Mouse (Mus musculus): ENCODE results near the gene Elf2. TPM values are rescaled to one million over a fixed set of nuclear protein-coding genes. Genes with fewer than 3 reads are reported as not detected.

The Elf2 gene
- polyA plus RNA-seq, 1 experiment from 2014 or later: 21.8 TPM

- Histone ChIP-seq H3K4me2 (peak overlapping the region; percentile 100), H3K4me1 (peaks cover 29% of the 10 kb centered on the region), H3K27me3 (replicated peaks) (no peaks in the 10 kb centered on the region), H3K9ac (peak overlapping the region; percentile 100), H3K36me3 (no peaks in the 10 kb centered on the region), H3K9me3 (replicated peaks) (no peaks in the 10 kb centered on the region), H3K27ac (peak overlapping the region; percentile 100), H3K4me3 (peak overlapping the region; percentile 97)
- ATAC-seq: no peak
- WGBS (ENCODE audit: insufficient replicate concordance): 10% methylated on average over 9 of the region's 9 CpGs
Measured at GRCm38 (mm10) chr3:51342152-51342551, 1.7 kb upstream of the Elf2 start.

DNA sequence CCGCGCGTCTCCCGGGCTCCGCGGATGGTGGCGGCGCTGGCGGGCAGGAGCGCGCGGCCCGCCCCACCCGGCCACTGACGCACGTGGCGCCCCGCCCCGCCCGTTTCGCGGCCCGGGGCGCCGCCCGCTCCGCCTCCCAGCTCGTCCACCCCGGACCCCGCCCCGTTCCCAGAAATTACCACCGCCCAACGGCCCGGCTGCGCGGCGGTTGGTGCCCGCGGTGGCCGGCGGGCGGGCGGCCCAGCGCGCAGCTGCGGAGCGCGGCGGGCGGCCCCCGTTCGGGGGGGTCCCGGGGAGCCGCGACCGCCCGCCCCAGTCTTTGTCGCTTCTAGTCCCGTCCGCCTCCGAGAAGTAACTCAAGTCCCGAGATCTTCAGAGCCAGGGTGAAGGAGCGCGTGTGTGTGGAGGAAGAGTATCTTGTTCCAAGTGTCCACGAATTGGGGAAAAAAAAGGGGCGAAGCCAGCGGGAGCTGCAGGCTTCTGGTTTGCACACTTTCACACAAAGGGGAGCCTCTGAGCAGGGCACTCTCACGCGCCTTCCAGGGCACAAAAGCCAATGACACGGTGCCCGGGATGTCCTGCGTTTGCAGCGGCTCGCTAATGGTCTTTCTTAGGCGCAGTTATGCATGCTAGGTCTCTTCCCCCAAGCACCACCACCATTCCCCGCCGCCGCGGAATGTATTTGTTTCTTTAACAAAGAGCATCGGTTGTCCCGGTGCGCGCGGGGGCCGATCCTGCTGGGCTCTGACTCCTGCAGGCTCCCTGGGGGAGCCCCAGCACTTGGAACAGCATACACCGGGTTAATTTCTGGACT, 1.0 kb upstream of the Elf2 start:
- peak; percentile 81 for ATAC-seq
- under 1% methylated on average over 86 of the region's 86 CpGs for WGBS (ENCODE audit: insufficient replicate concordance)
- Histone ChIP-seq H3K27me3 (replicated peaks) (no peaks in the 10 kb centered on the region), H3K4me3 (peak overlapping the region; percentile 97), H3K4me1 (peaks cover 34% of the 10 kb centered on the region), H3K27ac (peak overlapping the region; percentile 100), H3K36me3 (no peaks in the 10 kb centered on the region), H3K9me3 (replicated peaks) (no peaks in the 10 kb centered on the region), H3K4me2 (peak overlapping the region; percentile 100), H3K9ac (peak overlapping the region; percentile 100)

DNA sequence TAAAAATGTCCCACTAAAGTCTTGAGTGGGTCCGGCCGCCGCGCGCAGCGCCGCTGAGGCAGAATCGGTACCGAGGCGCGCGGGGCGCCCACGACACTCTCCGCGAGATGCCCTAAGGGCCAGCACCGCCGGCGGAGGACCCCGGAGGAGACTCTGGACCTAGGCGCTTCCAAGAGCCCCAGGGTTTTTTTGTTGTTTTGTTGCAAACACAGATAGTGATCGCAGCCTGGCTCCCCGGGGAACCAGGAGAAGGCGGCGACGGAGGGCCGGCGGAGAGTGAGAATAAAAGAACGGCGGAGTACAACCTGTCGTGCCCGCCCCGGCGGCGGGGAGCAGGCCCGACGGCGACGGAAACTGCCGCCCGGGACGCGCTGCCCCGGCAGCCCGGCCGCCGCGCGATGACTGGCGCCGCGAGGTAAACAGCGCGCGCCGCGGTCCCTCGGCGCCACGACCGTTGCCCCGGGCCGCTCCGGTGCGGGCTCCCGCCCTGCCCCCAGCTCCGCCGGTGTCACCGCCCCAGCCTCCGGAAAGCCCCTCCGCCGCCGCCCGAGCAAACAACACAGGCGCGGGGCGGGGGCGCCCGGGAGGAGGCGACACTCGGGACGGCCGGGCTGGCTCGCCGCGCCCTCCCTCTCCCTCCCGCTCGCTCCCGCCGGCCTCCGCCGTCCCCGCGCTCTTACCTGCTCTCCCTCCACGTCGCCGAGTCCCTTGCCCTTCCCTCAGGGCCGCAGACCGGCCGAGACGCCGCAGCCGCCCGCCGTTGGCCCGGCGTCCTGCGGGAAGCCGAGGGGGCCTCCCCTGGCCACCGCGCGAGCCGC, 520 bp downstream of the Elf2 start:
- WGBS (ENCODE audit: insufficient replicate concordance): under 1% methylated on average over 102 of the region's 113 CpGs
- peak overlapping the region; percentile 100 for H3K4me2 ChIP-seq
- peak; percentile 49 for ATAC-seq

DNA sequence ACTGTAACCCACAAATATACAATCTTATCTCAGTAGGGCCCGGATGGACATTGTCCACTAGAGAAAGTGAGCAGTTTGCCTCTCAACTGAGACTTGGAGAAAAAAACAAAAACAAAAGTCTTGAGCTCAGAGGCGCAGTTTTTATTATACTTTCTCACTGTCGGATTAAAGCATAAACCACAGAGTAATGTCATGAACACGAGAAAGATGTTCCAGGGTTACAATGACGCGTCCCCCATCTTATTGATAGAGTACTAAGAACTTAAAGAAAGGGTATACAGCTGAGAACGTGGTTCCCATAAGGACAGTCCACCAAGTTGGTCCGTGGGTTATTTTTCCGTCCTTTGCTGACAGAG, 1.1 kb downstream of the Elf2 start:
- Histone ChIP-seq H3K4me3 (peak overlapping the region; percentile 97), H3K27ac (peak overlapping the region; percentile 100), H3K9me3 (replicated peaks) (no peaks in the 10 kb centered on the region), H3K36me3 (no peaks in the 10 kb centered on the region), H3K27me3 (replicated peaks) (no peaks in the 10 kb centered on the region), H3K4me2 (peak overlapping the region; percentile 100), H3K9ac (peak overlapping the region; percentile 100), H3K4me1 (peaks cover 55% of the 10 kb centered on the region)
- WGBS (ENCODE audit: insufficient replicate concordance): under 1% methylated on average over 9 of the region's 9 CpGs
- no peak for ATAC-seq

More for the DNA sequence above, 520 bp downstream of the Elf2 start:
- Histone ChIP-seq H3K9ac (peak overlapping the region; percentile 100), H3K4me3 (peak overlapping the region; percentile 97), H3K36me3 (no peaks in the 10 kb centered on the region), H3K4me1 (peaks cover 49% of the 10 kb centered on the region), H3K9me3 (replicated peaks) (no peaks in the 10 kb centered on the region), H3K27ac (peak overlapping the region; percentile 100), H3K27me3 (replicated peaks) (no peaks in the 10 kb centered on the region)

DNA sequence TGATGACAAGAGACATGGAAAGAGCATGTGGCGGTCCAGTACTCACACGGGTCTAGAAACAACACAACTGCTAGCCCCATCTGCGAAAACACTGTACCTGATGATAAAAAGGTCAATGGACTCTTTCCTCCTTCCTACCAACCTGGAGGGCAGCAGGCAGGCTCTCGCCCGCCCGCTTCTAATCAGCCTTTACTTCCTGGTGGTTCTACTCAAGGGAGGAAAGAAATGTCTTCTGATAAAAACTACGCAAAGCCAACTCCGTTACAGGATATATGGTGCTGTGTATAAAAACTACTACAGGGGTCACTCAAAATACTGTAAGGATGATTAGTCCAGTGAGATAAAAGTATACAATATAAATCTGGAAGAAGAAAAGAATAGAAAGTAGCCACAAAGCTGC, 5.1 kb downstream of the Elf2 start:
- Histone ChIP-seq H3K27ac (peak overlapping the region; percentile 69), H3K4me1 (peaks cover 67% of the 10 kb centered on the region), H3K9ac (0 out of 2 replicates have a peak overlapping the region, but pooled peaks have one; percentile 33), H3K4me2 (peak overlapping the region; percentile 49), H3K36me3 (peaks cover 7% of the 10 kb centered on the region), H3K27me3 (replicated peaks) (no peaks in the 10 kb centered on the region), H3K4me3 (peak overlapping the region; percentile 16; the same call in 1 of the 2 replicates), H3K9me3 (replicated peaks) (no peaks in the 10 kb centered on the region)
- 28% methylated on average over 8 of the region's 8 CpGs for WGBS (ENCODE audit: insufficient replicate concordance)
- no peak for ATAC-seq

GRCm38 (mm10) chr3:51333950-51334349, 6.5 kb downstream of the Elf2 start:
- no peak for ATAC-seq
- Histone ChIP-seq H3K9ac (no peak overlapping the region), H3K27ac (no peak overlapping the region), H3K27me3 (replicated peaks) (no peaks in the 10 kb centered on the region), H3K4me1 (peaks cover 74% of the 10 kb centered on the region), H3K4me3 (no peak overlapping the region), H3K36me3 (peaks cover 10% of the 10 kb centered on the region), H3K4me2 (no peak overlapping the region), H3K9me3 (replicated peaks) (no peaks in the 10 kb centered on the region)
- WGBS (ENCODE audit: insufficient replicate concordance): 66% methylated on average over 6 of the region's 6 CpGs

- H3K36me3 ChIP-seq: peaks cover 10% of the 10 kb centered on the region
- H3K4me3 ChIP-seq: no peak overlapping the region
- peaks cover 70% of the 10 kb centered on the region for H3K4me1 ChIP-seq
- peak overlapping the region; percentile 32 for H3K4me2 ChIP-seq
- H3K9me3 ChIP-seq (replicated peaks): no peaks in the 10 kb centered on the region
- H3K27ac ChIP-seq: peak overlapping the region; percentile 20
- H3K27me3 ChIP-seq (replicated peaks): no peaks in the 10 kb centered on the region
- no peak for ATAC-seq
- 0 out of 2 replicates have a peak overlapping the region, but pooled peaks have one; percentile 35 for H3K9ac ChIP-seq
- 56% methylated on average over 10 of the region's 10 CpGs for WGBS (ENCODE audit: insufficient replicate concordance)
Measured at GRCm38 (mm10) chr3:51333234-51333889, 7.1 kb downstream of the Elf2 start.

DNA sequence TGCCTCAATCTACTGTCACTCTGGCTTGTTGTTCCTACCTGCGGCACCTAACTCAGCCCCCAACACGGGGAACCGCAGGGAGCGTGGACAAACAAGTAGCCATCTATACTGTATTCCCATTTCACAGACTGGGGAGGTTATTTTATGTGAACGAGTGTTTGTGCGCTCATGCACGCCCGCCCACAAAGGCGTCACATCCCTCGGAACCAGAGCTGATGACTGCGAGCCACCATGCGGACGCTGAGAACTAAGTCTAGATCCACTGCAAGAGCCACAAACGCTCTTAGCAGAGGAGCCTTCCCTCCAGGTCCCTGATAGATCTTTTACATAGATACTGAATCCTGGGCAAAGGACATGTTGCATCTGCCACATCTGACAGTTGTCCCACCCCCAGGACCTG, 10.4 kb downstream of the Elf2 start:
- Histone ChIP-seq H3K4me2 (no peak overlapping the region), H3K4me1 (peaks cover 42% of the 10 kb centered on the region), H3K36me3 (peaks cover 31% of the 10 kb centered on the region), H3K27ac (no peak overlapping the region), H3K9ac (no peak overlapping the region), H3K27me3 (replicated peaks) (no peaks in the 10 kb centered on the region), H3K4me3 (no peak overlapping the region), H3K9me3 (replicated peaks) (peaks cover 13% of the 10 kb centered on the region; the same call in 1 of the 2 replicates)
- no peak for ATAC-seq
- 84% methylated on average over 14 of the region's 14 CpGs for WGBS (ENCODE audit: insufficient replicate concordance)

DNA sequence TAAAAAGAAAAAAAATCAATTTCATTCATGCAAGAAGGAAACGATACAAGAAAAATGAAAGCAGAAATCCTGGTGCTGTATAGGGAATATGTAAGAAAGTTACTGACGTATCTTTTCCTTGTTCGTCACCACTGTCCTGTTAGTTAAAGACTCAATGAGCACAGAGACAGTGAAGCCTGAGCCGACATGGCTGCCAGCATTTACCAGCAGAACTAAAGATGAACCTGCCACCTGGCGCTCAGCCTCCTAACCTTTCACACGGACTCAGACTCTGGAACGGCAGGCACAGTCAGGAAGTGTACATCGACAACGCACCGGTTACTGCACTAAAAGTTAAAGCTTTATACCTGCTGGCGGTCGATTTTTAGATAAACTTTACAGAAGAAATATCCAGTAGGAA, 11.9 kb downstream of the Elf2 start:
- Histone ChIP-seq H3K4me3 (no peak overlapping the region), H3K27me3 (replicated peaks) (no peaks in the 10 kb centered on the region), H3K4me2 (no peak overlapping the region), H3K27ac (no peak overlapping the region), H3K36me3 (peaks cover 45% of the 10 kb centered on the region), H3K9me3 (replicated peaks) (peaks cover 13% of the 10 kb centered on the region; the same call in 1 of the 2 replicates), H3K4me1 (peaks cover 27% of the 10 kb centered on the region), H3K9ac (no peak overlapping the region)
- ATAC-seq: no peak
- WGBS (ENCODE audit: insufficient replicate concordance): 92% methylated on average over 12 of the region's 12 CpGs

GRCm38 (mm10) chr3:51327817-51328216, 12.6 kb downstream of the Elf2 start:
- peaks cover 13% of the 10 kb centered on the region; the same call in 1 of the 2 replicates for H3K9me3 ChIP-seq (replicated peaks)
- no peak overlapping the region for H3K4me3 ChIP-seq
- H3K9ac ChIP-seq: no peak overlapping the region
- no peak overlapping the region for H3K4me2 ChIP-seq
- peaks cover 20% of the 10 kb centered on the region for H3K4me1 ChIP-seq
- no peaks in the 10 kb centered on the region for H3K27me3 ChIP-seq (replicated peaks)
- WGBS (ENCODE audit: insufficient replicate concordance): 86% methylated on average over 5 of the region's 5 CpGs
- H3K27ac ChIP-seq: no peak overlapping the region
- peaks cover 52% of the 10 kb centered on the region for H3K36me3 ChIP-seq
- ATAC-seq: no peak

GRCm38 (mm10) chr3:51327429-51327797, 13.1 kb downstream of the Elf2 start:
- WGBS (ENCODE audit: insufficient replicate concordance): 87% methylated on average over 5 of the region's 5 CpGs
- H3K4me1 ChIP-seq: peaks cover 19% of the 10 kb centered on the region
- H3K36me3 ChIP-seq: peaks cover 55% of the 10 kb centered on the region
- H3K9ac ChIP-seq: no peak overlapping the region
- no peak for ATAC-seq
- H3K4me2 ChIP-seq: no peak overlapping the region
- H3K27me3 ChIP-seq (replicated peaks): no peaks in the 10 kb centered on the region
- H3K27ac ChIP-seq: no peak overlapping the region
- H3K4me3 ChIP-seq: no peak overlapping the region
- peaks cover 13% of the 10 kb centered on the region; the same call in 1 of the 2 replicates for H3K9me3 ChIP-seq (replicated peaks)
